Mouse (Mus musculus) gastrocnemius, postnatal 14 days (tissue): ENCODE data around the gene Pcif1. TPM values are rescaled to one million over a fixed set of nuclear protein-coding genes. Genes with fewer than 3 reads are reported as not detected.

ENCODE experiments used
- total RNA-seq, 2 experiments: library from RNA; stranded (reverse); gene quantifications; 2 replicates each; pipeline ENCODE4 v1.2.3; 2021

Gene Pcif1
- total RNA-seq, 2 experiments from 2014 or later, result 22.2 to 26.6 TPM

Other genes with a start within 250 kb of the Pcif1 start
- not detected for gene Wfdc16, start 240.5 kb upstream of the Pcif1 start, total RNA-seq
- not detected for gene Wfdc10, start 223.3 kb upstream of the Pcif1 start, total RNA-seq
- not detected for gene Wfdc9, start 222.7 kb upstream of the Pcif1 start, total RNA-seq
- gene Wfdc11, start 205.2 kb upstream of the Pcif1 start, total RNA-seq, result not detected
- gene Wfdc13, start 194.2 kb upstream of the Pcif1 start, total RNA-seq, result not detected
- gene Spint4, start 180.8 kb upstream of the Pcif1 start, total RNA-seq, result not detected
- gene Spint5, start 164.0 kb upstream of the Pcif1 start, total RNA-seq, result not detected
- not detected for gene Wfdc3, start 133.4 kb upstream of the Pcif1 start, total RNA-seq
- 10 to 100 TPM; 23.4 to 26.6 TPM for gene Dnttip1, start 133.3 kb upstream of the Pcif1 start, total RNA-seq
- 1 to 10 TPM; 6.9 to 8.1 TPM for gene Ube2c, start 109.4 kb upstream of the Pcif1 start, total RNA-seq
- over 10,000 TPM; 14,912 to 15,737 TPM for gene Tnnc2, start 99.3 kb upstream of the Pcif1 start, total RNA-seq
- 10 to 100 TPM; 18.0 to 18.7 TPM for gene Snx21, start 93.5 kb upstream of the Pcif1 start, total RNA-seq
- 1 to 10 TPM; 9.0 to 9.7 TPM for gene Acot8, start 74.4 kb upstream of the Pcif1 start, total RNA-seq
- 1 to 10 TPM; 1.1 to 1.2 TPM for gene Zswim3, start 74.2 kb upstream of the Pcif1 start, total RNA-seq
- 1 to 10 TPM; 3.3 to 4.6 TPM for gene Zswim1, start 56.6 kb upstream of the Pcif1 start, total RNA-seq
- gene Spata25, start 50.8 kb upstream of the Pcif1 start, total RNA-seq, result under 1 TPM in 1 of 2 experiments, not detected in 1; 0.49 TPM
- 10 to 100 TPM; 51.4 to 55.2 TPM for gene Ctsa, start 46.4 kb upstream of the Pcif1 start, total RNA-seq
- gene Neurl2, start 45.8 kb upstream of the Pcif1 start, total RNA-seq, result 10 to 100 TPM; 44.8 to 49.4 TPM
- 10 to 100 TPM; 19.9 to 22.8 TPM for gene Pltp, start 21.6 kb upstream of the Pcif1 start, total RNA-seq
- gene Zfp335, start 32.5 kb downstream of the Pcif1 start, total RNA-seq, result 1 to 10 TPM; 8.4 TPM
- gene Mmp9, start 61.5 kb downstream of the Pcif1 start, total RNA-seq, result 1 to 10 TPM in 1 of 2 experiments, under 1 TPM in 1; 0.95 to 1.2 TPM
- gene Slc12a5, start 81.5 kb downstream of the Pcif1 start, total RNA-seq, result 1 to 10 TPM in 1 of 2 experiments, under 1 TPM in 1; 0.55 to 1.0 TPM
- 10 to 100 TPM; 12.3 TPM for gene Ncoa5, start 155.6 kb downstream of the Pcif1 start, total RNA-seq
- gene Cd40, start 176.3 kb downstream of the Pcif1 start, total RNA-seq, result 1 to 10 TPM; 1.1 to 1.2 TPM
- gene 1700025C18Rik, start 211.4 kb downstream of the Pcif1 start, total RNA-seq, result not detected